Mouse (Mus musculus) retina, adult 2 months (tissue): ENCODE data around the gene Wbp4.
"Not testable (repeated sequence)": the region's sequence is repeated elsewhere in the genome, so short reads cannot be mapped to it uniquely, and the experiment has no call there.

Experiments used
- DNase-seq: peaks from one replicate; pipeline ENCODE4 v3.0.0-alpha.2; 2012; ENCODE audit warnings: low read depth, low spot score

The Wbp4 gene

GRCm38 (mm10) chr14:79481339-79482151 lies at the start of gene Wbp4:
Wbp4 (minus strand) TSS chr14:79481520.
- DNase-seq: peak; percentile 89

- no peak for DNase-seq
These were observed 49.4 kb upstream of the Wbp4 start for GRCm38 (mm10) chr14:79530761-79531160.

- DNase-seq: no peak
These were observed 48.5 kb upstream of the Wbp4 start for GRCm38 (mm10) chr14:79529581-79530554.

GRCm38 (mm10) chr14:79527704-79528103 lies 46.4 kb upstream of the Wbp4 start:
- DNase-seq: no peak

- DNase-seq: not testable (repeated sequence)
These were observed 44.8 kb upstream of the Wbp4 start for GRCm38 (mm10) chr14:79526106-79526505.

GRCm38 (mm10) chr14:79522387-79522786 lies 41.1 kb upstream of the Wbp4 start:
- no peak for DNase-seq

GRCm38 (mm10) chr14:79521471-79522117 lies 40.3 kb upstream of the Wbp4 start:
- no peak for DNase-seq

GRCm38 (mm10) chr14:79521056-79521455 lies 39.7 kb upstream of the Wbp4 start:
- DNase-seq: no peak

GRCm38 (mm10) chr14:79520612-79521011 lies 39.3 kb upstream of the Wbp4 start:
- DNase-seq: no peak

GRCm38 (mm10) chr14:79519663-79519975 lies 38.3 kb upstream of the Wbp4 start:
- no peak for DNase-seq

- DNase-seq: no peak
These were observed 37.7 kb upstream of the Wbp4 start for GRCm38 (mm10) chr14:79518761-79519662.

GRCm38 (mm10) chr14:79518123-79518522 lies 36.8 kb upstream of the Wbp4 start:
- no peak for DNase-seq

GRCm38 (mm10) chr14:79517185-79517740 lies 35.9 kb upstream of the Wbp4 start:
- no peak for DNase-seq

- DNase-seq: no peak
These were observed 35.4 kb upstream of the Wbp4 start for GRCm38 (mm10) chr14:79516751-79517150.

GRCm38 (mm10) chr14:79516243-79516610 lies 34.9 kb upstream of the Wbp4 start:
- DNase-seq: no peak

- DNase-seq: no peak
These were observed 34.4 kb upstream of the Wbp4 start for GRCm38 (mm10) chr14:79515511-79516242.

- no peak for DNase-seq
These were observed 33.8 kb upstream of the Wbp4 start for GRCm38 (mm10) chr14:79515100-79515499.

GRCm38 (mm10) chr14:79513951-79514350 lies 32.6 kb upstream of the Wbp4 start:
- DNase-seq: no peak

GRCm38 (mm10) chr14:79511521-79511920 lies 30.2 kb upstream of the Wbp4 start:
- DNase-seq: no peak

- no peak for DNase-seq
These were observed 27.5 kb upstream of the Wbp4 start for GRCm38 (mm10) chr14:79508662-79509305.
